Mouse (Mus musculus): ENCODE results near the gene Cacnb2.

GRCm38 (mm10) chr2:15008072-15008471, 405.2 kb downstream of the Cacnb2 start:
- TF ChIP-seq CTCF (IDR thresholded peaks at IDR 0.05; ENCODE audit: low read depth) (no peak), EP300 (optimal IDR thresholded peaks at IDR 0.05) (no peak)

All from stomach, postnatal 0 days (tissue).